Mouse (Mus musculus): Measurements from ENCODE around the gene Gm5105.

- TF ChIP-seq CTCF (IDR thresholded peaks at IDR 0.05; ENCODE audit: borderline replicate concordance, insufficient read depth, low read length) (no peak), POLR2A (IDR thresholded peaks at IDR 0.05; ENCODE audit: low read depth, low read length) (no peak)
Observed at GRCm38 (mm10) chr3:138040938-138041337, 26.2 kb downstream of the Gm5105 start.
